Mouse (Mus musculus) olfactory bulb, adult 2 months (tissue): ENCODE measurements around the gene Ssbp4.

Source experiments
- CTCF ChIP-seq: fragments of 200-500 bp; IDR thresholded peaks from 2 replicates; pipeline ENCODE4 v1.5.1; 2012; ENCODE audit warnings: low read depth, mild to moderate bottlenecking, low read length, moderate library complexity; ENCODE audit not compliant: insufficient read depth
- POLR2A ChIP-seq: fragments of 200-500 bp; IDR thresholded peaks from 2 replicates; pipeline ENCODE4 v1.6.1; 2012; ENCODE audit warnings: mild to moderate bottlenecking, low read depth, low read length, moderate library complexity; ENCODE audit not compliant: insufficient read depth

DNA sequence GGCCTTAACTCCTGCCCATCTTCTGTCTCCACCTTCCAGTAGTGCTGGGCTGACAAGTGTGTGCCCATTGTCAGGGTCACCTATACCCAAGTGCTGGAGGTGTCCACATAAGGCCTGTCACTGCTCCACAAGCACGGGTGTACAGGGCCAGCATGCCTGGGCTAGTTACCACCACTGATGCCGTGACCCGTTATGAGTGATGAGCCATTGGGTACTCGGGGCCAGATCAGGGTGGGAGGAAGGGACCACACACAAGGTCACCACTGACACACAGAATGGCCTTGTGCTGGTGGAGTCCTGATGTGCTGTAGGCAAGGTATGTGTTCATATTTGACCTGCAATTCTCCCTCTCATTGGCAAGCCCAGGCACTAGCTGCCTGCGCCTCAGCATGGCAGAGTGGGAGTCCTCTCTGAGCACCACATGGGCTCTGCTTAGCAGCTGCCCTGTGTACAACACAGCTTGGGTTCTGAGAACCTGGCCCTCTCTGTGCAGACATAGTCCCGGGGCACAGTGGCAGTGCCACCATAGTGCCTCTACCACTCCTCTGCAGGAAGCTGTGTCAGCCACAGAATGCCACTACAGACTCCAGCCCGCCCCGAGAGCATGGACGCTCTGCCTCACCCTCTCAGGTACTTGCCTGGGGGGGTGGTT lies 23.9 kb downstream of the Ssbp4 start:
- TF ChIP-seq CTCF = no peak
- TF ChIP-seq POLR2A = no peak
